In genomic region chr2:33371648-33372408, GRCm38 (mm10) we compare ENCODE assay signal across 8 mouse cellular contexts. TPM values are rescaled to one million over a fixed set of nuclear protein-coding genes. Genes with fewer than 3 reads are reported as not detected.
A peak's percentile ranks its signal among the peaks of the same experiment; 100 is the strongest.
DNase-seq lines count a peak whose midpoint lies in the region; ATAC-seq and TF ChIP-seq lines count a peak whose summit lies in the region.

No protein-coding gene starts in this region.

- no peak overlapping the region for H3K9ac ChIP-seq in kidney, postnatal 0 days (ENCODE audit: low read depth, low read length)
- H3K9ac ChIP-seq in hindbrain, embryonic 16.5 days (ENCODE audit: low read depth, low read length) = peak overlapping the region; percentile 44
- no peak overlapping the region for H3K9ac ChIP-seq in neural tube, embryonic 12.5 days

- no peaks in the 10 kb centered on the region for H3K36me3 ChIP-seq in kidney, postnatal 0 days (ENCODE audit: insufficient read depth, low read length)
- H3K36me3 ChIP-seq in hindbrain, embryonic 16.5 days (ENCODE audit: control insufficient read depth, insufficient read depth, low read length) = no peaks in the 10 kb centered on the region
- H3K36me3 ChIP-seq in neural tube, embryonic 12.5 days = no peaks in the 10 kb centered on the region

- no peak for ATAC-seq in kidney, postnatal 0 days (replicated peaks; ENCODE audit: low FRiP score, low read depth)
- no peak for ATAC-seq in hindbrain, embryonic 16.5 days
- ATAC-seq in neural tube, embryonic 12.5 days (ENCODE audit: low FRiP score, low read depth) = no peak

- H3K27me3 ChIP-seq in kidney, postnatal 0 days (ENCODE audit: insufficient read depth, low read length) = no peaks in the 10 kb centered on the region
- H3K27me3 ChIP-seq in hindbrain, embryonic 16.5 days (replicated peaks; ENCODE audit: control insufficient read depth, insufficient read depth, low read length) = no peaks in the 10 kb centered on the region
- no peaks in the 10 kb centered on the region for H3K27me3 ChIP-seq in neural tube, embryonic 12.5 days (replicated peaks)

- peak overlapping the region; percentile 68 for H3K4me2 ChIP-seq in kidney, postnatal 0 days (ENCODE audit: low read length)
- H3K4me2 ChIP-seq in hindbrain, embryonic 16.5 days (ENCODE audit: low read length) = peak overlapping the region; percentile 49
- peak overlapping the region; percentile 84 for H3K4me2 ChIP-seq in neural tube, embryonic 12.5 days (replicated peaks)

- peak overlapping the region; percentile 57 for H3K4me3 ChIP-seq in kidney, postnatal 0 days (replicated peaks; ENCODE audit: low read depth, low read length)
- H3K4me3 ChIP-seq in cortical plate, adult 2 months (ENCODE audit: insufficient read depth, low read length) = peak overlapping the region; percentile 82; the same call in 1 of the 2 replicates
- peak overlapping the region; percentile 68 for H3K4me3 ChIP-seq in hindbrain, embryonic 16.5 days (ENCODE audit: low read length)
- H3K4me3 ChIP-seq in neural tube, embryonic 12.5 days = peak overlapping the region; percentile 73; the same call in 1 of the 2 replicates

- 31% methylated on average over 18 of the region's 18 CpGs for WGBS in kidney, postnatal 0 days
- 35% methylated on average over 15 of the region's 18 CpGs for WGBS in hindbrain, embryonic 16.5 days
- 29% methylated on average over 18 of the region's 18 CpGs for WGBS in neural tube, embryonic 12.5 days

- no peak overlapping the region for H3K27ac ChIP-seq in kidney, postnatal 0 days
- H3K27ac ChIP-seq in cortical plate, adult 2 months (ENCODE audit: insufficient read depth, low read length) = peak overlapping the region; percentile 85
- peak overlapping the region; percentile 73 for H3K27ac ChIP-seq in hindbrain, embryonic 16.5 days (ENCODE audit: low read depth, low read length)
- 0 out of 2 replicates have a peak overlapping the region, but pooled peaks have one; percentile 97 for H3K27ac ChIP-seq in neural tube, embryonic 12.5 days

- no peak for TF ChIP-seq CTCF in kidney, postnatal 0 days (IDR thresholded peaks at IDR 0.05; ENCODE audit: low read depth)
- TF ChIP-seq CTCF in cortical plate, adult 2 months (IDR thresholded peaks at IDR 0.05; ENCODE audit: extremely low read depth, insufficient read depth, low read length) = no peak

- no peak for TF ChIP-seq POLR2A in cortical plate, adult 2 months (IDR thresholded peaks at IDR 0.05; ENCODE audit: extremely low read depth, insufficient read depth, low read length)

- H3K9me3 ChIP-seq in kidney, postnatal 0 days (replicated peaks; ENCODE audit: low read length) = no peaks in the 10 kb centered on the region
- H3K9me3 ChIP-seq in hindbrain, embryonic 16.5 days (ENCODE audit: control insufficient read depth, low read length) = no peaks in the 10 kb centered on the region; the same call in 1 of the 2 replicates
- H3K9me3 ChIP-seq in neural tube, embryonic 12.5 days = peaks cover 2% of the 10 kb centered on the region; the same call in 1 of the 2 replicates

- H3K4me1 ChIP-seq in kidney, postnatal 0 days (replicated peaks; ENCODE audit: insufficient read depth, low read length) = no peaks in the 10 kb centered on the region
- H3K4me1 ChIP-seq in cortical plate, adult 2 months (ENCODE audit: control insufficient read depth, insufficient read depth, low read length) = peaks cover 8% of the 10 kb centered on the region
- H3K4me1 ChIP-seq in hindbrain, embryonic 16.5 days (ENCODE audit: control insufficient read depth, insufficient read depth, low read depth, low read length) = peaks cover 9% of the 10 kb centered on the region
- H3K4me1 ChIP-seq in neural tube, embryonic 12.5 days = peaks cover 4% of the 10 kb centered on the region; the same call in 1 of the 2 replicates

- DNase-seq in kidney, postnatal 0 days (ENCODE audit: low spot score) = no peak
- no peak for DNase-seq in kidney, postnatal 25 days
- DNase-seq in thymus, postnatal 4 days = no peak
- no peak for DNase-seq in ovary, postnatal 36 days (ENCODE audit: low spot score)
- DNase-seq in left cerebral cortex, adult 11 months (ENCODE audit: low spot score) = no peak

RNA-seq across cellular contexts. Expression of gene Ralgps1, which starts 0.5 kb away (rescaled TPM):
- 3.1 and 3.4 TPM in 2 replicates for polyA plus RNA-seq in kidney, postnatal 0 days (2015; fragmentation: Nextera tagmentation; extraction: Ambion mirVana)
- polyA plus RNA-seq in cortical plate, adult 2 months (2012; rRNA removed) = 66.0 and 66.6 TPM in 2 replicates
- 32.0 and 44.4 TPM in 2 replicates for polyA plus RNA-seq in hindbrain, embryonic 16.5 days (2015; fragmentation: Nextera tagmentation; extraction: Ambion mirVana)
- polyA plus RNA-seq in neural tube, embryonic 12.5 days (2016; fragmentation: Nextera tagmentation; extraction: Ambion mirVana) = 25.9 and 27.6 TPM in 2 replicates

RNA-seq across cellular contexts. Expression of gene Zbtb34, which starts 59.3 kb away (rescaled TPM):
- 3.5 and 3.8 TPM in 2 replicates for polyA plus RNA-seq in kidney, postnatal 0 days (2015; fragmentation: Nextera tagmentation; extraction: Ambion mirVana)
- 16.2 and 17.6 TPM in 2 replicates for polyA plus RNA-seq in cortical plate, adult 2 months (2012; rRNA removed)
- 5.3 and 7.8 TPM in 2 replicates for polyA plus RNA-seq in hindbrain, embryonic 16.5 days (2015; fragmentation: Nextera tagmentation; extraction: Ambion mirVana)
- 8.4 and 10.7 TPM in 2 replicates for polyA plus RNA-seq in neural tube, embryonic 12.5 days (2016; fragmentation: Nextera tagmentation; extraction: Ambion mirVana)
